Mouse (Mus musculus) liver, postnatal 0 days (tissue): ENCODE results near the gene Mmp8. TPM values are rescaled to one million over a fixed set of nuclear protein-coding genes. Genes with fewer than 3 reads are reported as not detected.

ENCODE experiments used
- ATAC-seq: fragments of 200-750 bp; cut with Nextera tagmentation; 2 replicates; pipeline ENCODE4 v1.8.0; 2017; ENCODE audit warnings: mild to moderate bottlenecking, moderate library complexity
- DNase-seq: peaks from one replicate; pipeline ENCODE4 v3.0.0-alpha.2; 2016
- H3K27ac ChIP-seq: fragments of 300-500 bp; sonication (generic); 2 replicates; pipeline ENCODE4 v1.5.1; 2014; ENCODE audit warnings: antibody characterized with exemption, moderate library complexity, mild to moderate bottlenecking, low read depth
- H3K27me3 ChIP-seq: fragments of 300-500 bp; sonication (generic); 2 replicates; pipeline ENCODE4 v1.6.1; 2014; ENCODE audit warnings: low read length, control low read depth, mixed read lengths; ENCODE audit not compliant: insufficient read depth
- H3K36me3 ChIP-seq: fragments of 300-500 bp; sonication (generic); replicated peaks from 2 replicates; pipeline ENCODE4 v1.6.1; 2014; ENCODE audit warnings: mild to moderate bottlenecking, control low read depth, low read length, moderate library complexity, mixed read lengths; ENCODE audit not compliant: insufficient read depth
- H3K4me1 ChIP-seq: fragments of 300-500 bp; sonication (generic); 2 replicates; pipeline ENCODE4 v1.6.1; 2014; ENCODE audit warnings: antibody characterized with exemption, mild to moderate bottlenecking, control low read depth; ENCODE audit not compliant: insufficient read depth
- H3K4me2 ChIP-seq: fragments of 300-500 bp; sonication (generic); 2 replicates; pipeline ENCODE4 v1.6.1; 2014; ENCODE audit warnings: low read depth, mild to moderate bottlenecking, low read length, moderate library complexity, mixed read lengths
- H3K4me3 ChIP-seq: fragments of 300-500 bp; sonication (generic); 2 replicates; pipeline ENCODE4 v1.5.1; 2014; ENCODE audit warnings: low read depth, low read length
- H3K9ac ChIP-seq: fragments of 300-500 bp; sonication (generic); replicated peaks from 2 replicates; pipeline ENCODE4 v1.6.1; 2014; ENCODE audit warnings: mild to moderate bottlenecking, moderate library complexity
- H3K9me3 ChIP-seq: fragments of 300-500 bp; sonication (generic); 2 replicates; pipeline ENCODE4 v1.6.1; 2016; ENCODE audit warnings: mild to moderate bottlenecking, control low read depth, low read length, mixed read lengths
- CTCF ChIP-seq: sonication (generic); IDR thresholded peaks from 2 replicates; pipeline ENCODE4 v1.5.1; 2016; ENCODE audit warnings: antibody characterized with exemption, low read depth
- EP300 ChIP-seq: IDR thresholded peaks from 2 replicates; pipeline ENCODE4 v1.6.1; 2016; ENCODE audit warnings: antibody characterized with exemption, low read depth, mild to moderate bottlenecking
- WGBS: fragments of 180-500 bp; shearing (Covaris S2); extraction: QIAGEN DNeasy Blood & Tissue Kit; methylation state at CpG from one replicate; pipeline ENCODE4 v1.1.7; 2014; ENCODE audit not compliant: insufficient replicate concordance; 5-methylcytosine and 5-hydroxymethylcytosine counted together
- polyA plus RNA-seq: library from polyadenylated mRNA; unstranded; fragments of >200 nt; fragmentation: Nextera tagmentation; extraction: Ambion mirVana; gene quantifications from 2 replicates; pipeline ENCODE4 v1.2.1, GENCODE M21; 2015

Mmp8 gene
- polyA plus RNA-seq, 1 experiment from 2014 or later = 17.2 TPM

- H3K9me3 ChIP-seq = no peaks in the 10 kb centered on the region
- H3K4me3 ChIP-seq = no peak overlapping the region
- H3K27me3 ChIP-seq = no peaks in the 10 kb centered on the region
- no peaks in the 10 kb centered on the region for H3K36me3 ChIP-seq
- no peak overlapping the region for H3K4me2 ChIP-seq
- no peak overlapping the region for H3K9ac ChIP-seq
- ATAC-seq (no peak), DNase-seq (no peak)
- no peak for TF ChIP-seq CTCF
- no peak for TF ChIP-seq EP300
- H3K4me1 ChIP-seq = no peaks in the 10 kb centered on the region
- WGBS = 25% methylated on average over 1 of the region's 1 CpGs
- H3K27ac ChIP-seq = no peak overlapping the region
These were observed 12.8 kb upstream of the Mmp8 start for GRCm38 (mm10) chr9:7545471-7545870.

- WGBS = 84% methylated on average over 7 of the region's 7 CpGs
- Histone ChIP-seq H3K4me3 (no peak overlapping the region), H3K27ac (no peak overlapping the region), H3K9me3 (no peaks in the 10 kb centered on the region), H3K36me3 (no peaks in the 10 kb centered on the region), H3K4me2 (no peak overlapping the region), H3K4me1 (no peaks in the 10 kb centered on the region), H3K9ac (no peak overlapping the region), H3K27me3 (no peaks in the 10 kb centered on the region)
- no peak for DNase-seq
- TF ChIP-seq CTCF = no peak
- TF ChIP-seq EP300 = no peak
- ATAC-seq = no peak
These were observed 12.3 kb upstream of the Mmp8 start for GRCm38 (mm10) chr9:7545920-7546319.

- H3K9me3 ChIP-seq = no peaks in the 10 kb centered on the region
- H3K27ac ChIP-seq = no peak overlapping the region
- no peak overlapping the region for H3K9ac ChIP-seq
- H3K4me1 ChIP-seq = no peaks in the 10 kb centered on the region
- no peaks in the 10 kb centered on the region for H3K27me3 ChIP-seq
- no peaks in the 10 kb centered on the region for H3K36me3 ChIP-seq
- no peak for TF ChIP-seq EP300
- no peak for TF ChIP-seq CTCF
- ATAC-seq = no peak
- no peak overlapping the region for H3K4me3 ChIP-seq
- no peak for DNase-seq
- H3K4me2 ChIP-seq = no peak overlapping the region
These were observed 6.3 kb upstream of the Mmp8 start for GRCm38 (mm10) chr9:7551943-7552342.

GRCm38 (mm10) chr9:7553536-7553935, 4.7 kb upstream of the Mmp8 start:
- TF ChIP-seq EP300 (no peak), CTCF (no peak)
- no peaks in the 10 kb centered on the region for H3K4me1 ChIP-seq
- DNase-seq (no peak), ATAC-seq (no peak)
- no peaks in the 10 kb centered on the region for H3K27me3 ChIP-seq
- H3K4me2 ChIP-seq = no peak overlapping the region
- no peaks in the 10 kb centered on the region for H3K36me3 ChIP-seq
- WGBS = 61% methylated on average over 3 of the region's 3 CpGs
- no peak overlapping the region for H3K9ac ChIP-seq
- no peak overlapping the region for H3K27ac ChIP-seq
- no peak overlapping the region for H3K4me3 ChIP-seq
- H3K9me3 ChIP-seq = no peaks in the 10 kb centered on the region

- no peaks in the 10 kb centered on the region for H3K27me3 ChIP-seq
- DNase-seq (peak; percentile 40), ATAC-seq (no peak)
- TF ChIP-seq EP300 (no peak), CTCF (peak; percentile 71)
- no peak overlapping the region for H3K9ac ChIP-seq
- H3K27ac ChIP-seq = no peak overlapping the region
- H3K9me3 ChIP-seq = no peaks in the 10 kb centered on the region
- no peak overlapping the region for H3K4me3 ChIP-seq
- 25% methylated on average over 3 of the region's 3 CpGs for WGBS
- H3K4me2 ChIP-seq = no peak overlapping the region
- H3K36me3 ChIP-seq = no peaks in the 10 kb centered on the region
- H3K4me1 ChIP-seq = no peaks in the 10 kb centered on the region
These were observed 3.9 kb upstream of the Mmp8 start for GRCm38 (mm10) chr9:7554382-7554781.

- no peak overlapping the region for H3K9ac ChIP-seq
- H3K9me3 ChIP-seq = no peaks in the 10 kb centered on the region
- H3K4me3 ChIP-seq = no peak overlapping the region
- H3K4me1 ChIP-seq = no peaks in the 10 kb centered on the region
- ATAC-seq (no peak), DNase-seq (no peak)
- no peaks in the 10 kb centered on the region for H3K36me3 ChIP-seq
- no peaks in the 10 kb centered on the region for H3K27me3 ChIP-seq
- TF ChIP-seq CTCF (no peak), EP300 (no peak)
- no peak overlapping the region for H3K27ac ChIP-seq
- WGBS = 66% methylated on average over 4 of the region's 4 CpGs
- no peak overlapping the region for H3K4me2 ChIP-seq
These were observed 1.8 kb downstream of the Mmp8 start for GRCm38 (mm10) chr9:7560026-7560425.

- no peaks in the 10 kb centered on the region for H3K36me3 ChIP-seq
- 0 out of 2 replicates have a peak overlapping the region, but pooled peaks have one; percentile 11 for H3K27ac ChIP-seq
- H3K9ac ChIP-seq = no peak overlapping the region
- H3K4me2 ChIP-seq = no peak overlapping the region
- TF ChIP-seq CTCF (no peak), EP300 (peak; percentile 46; the same call in 1 of the 2 replicates)
- peak; percentile 78 for ATAC-seq
- H3K4me3 ChIP-seq = no peak overlapping the region
- peaks cover 13% of the 10 kb centered on the region; the same call in 1 of the 2 replicates for H3K4me1 ChIP-seq
- no peaks in the 10 kb centered on the region for H3K9me3 ChIP-seq
- WGBS = 39% methylated on average over 7 of the region's 7 CpGs
- H3K27me3 ChIP-seq = no peaks in the 10 kb centered on the region
- no peak for DNase-seq
These were observed 9.1 kb downstream of the Mmp8 start for GRCm38 (mm10) chr9:7567376-7567775.
